16 mouse cellular contexts compared by ENCODE assay signal in the genomic region with DNA sequence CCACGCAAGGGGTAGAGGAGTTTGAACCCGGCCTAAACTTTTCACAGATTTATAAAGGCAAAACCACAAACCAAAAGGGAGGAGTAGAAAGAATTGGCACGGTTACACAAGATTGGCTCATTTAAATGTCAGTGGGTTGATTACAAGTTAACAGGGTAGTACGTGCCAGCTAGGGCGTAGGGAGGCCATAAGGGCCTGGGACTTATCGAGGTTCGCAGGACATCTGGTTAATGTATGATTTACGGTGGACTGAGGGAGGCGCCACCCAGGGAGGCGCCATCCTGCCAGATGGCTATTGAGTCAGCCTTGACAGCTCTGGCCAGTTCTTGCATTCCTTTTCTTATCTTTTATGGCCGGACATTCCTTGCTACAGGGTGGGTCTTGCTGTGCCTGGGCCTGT. TPM values are rescaled to one million over a fixed set of nuclear protein-coding genes. Genes with fewer than 3 reads are reported as not detected.
DNase-seq lines count a peak whose midpoint lies in the region; ATAC-seq lines count a peak whose summit lies in the region.
"Had no signal": no experiment of that assay in that cellular context is flagged by ENCODE, and none has a peak within 500 bp of the region (broad histone marks: within the 10 kb centered on the region; RNA-seq: fewer than 3 reads in every experiment).

No protein-coding gene starts in this region.

- H3K4me3 ChIP-seq in heart, embryonic 10.5 days: no peak overlapping the region
- H3K4me3 ChIP-seq in forebrain, embryonic 14.5 days (ENCODE audit: low read depth, low read length): no peak overlapping the region
- H3K4me3 ChIP-seq: intestine, embryonic 15.5 days; limb, embryonic 10.5 days had no signal

- peak; percentile 96 for DNase-seq in heart, adult 11 months
- DNase-seq in heart, embryonic 10.5 days (ENCODE audit: low spot score): no peak
- peak; percentile 8 for DNase-seq in NIH3T3 (ENCODE audit: low read depth)
- peak; percentile 83 for DNase-seq in cerebellum, adult 9-11 months
- DNase-seq in kidney, postnatal 14 days: peak; percentile 55
- no peak for DNase-seq in left cerebral cortex, adult 11 months (ENCODE audit: low spot score)
- no peak for DNase-seq in forebrain, embryonic 14.5 days (ENCODE audit: low spot score)
- DNase-seq: liver, postnatal 0 days; midbrain, embryonic 14.5 days; thymus, adult 2 months had no signal

- no peak overlapping the region for H3K4me2 ChIP-seq in forebrain, embryonic 14.5 days (ENCODE audit: low read length)
- H3K4me2 ChIP-seq: intestine, embryonic 15.5 days had no signal

- H3K9ac ChIP-seq in forebrain, embryonic 14.5 days (ENCODE audit: low read length): no peak overlapping the region
- H3K9ac ChIP-seq: intestine, embryonic 15.5 days; liver, postnatal 0 days had no signal

- no peaks in the 10 kb centered on the region for H3K36me3 ChIP-seq in heart, embryonic 10.5 days
- H3K36me3 ChIP-seq in forebrain, embryonic 14.5 days (ENCODE audit: control insufficient read depth, insufficient read depth, low read length): no peaks in the 10 kb centered on the region
- H3K36me3 ChIP-seq: intestine, embryonic 15.5 days; limb, embryonic 10.5 days had no signal

- ATAC-seq in erythroblast, adult 5-6 weeks (replicated peaks; ENCODE audit: low FRiP score, poor library complexity, severe bottlenecking): no peak
- no peak for ATAC-seq in forebrain, embryonic 14.5 days
- ATAC-seq: intestine, embryonic 15.5 days; liver, postnatal 0 days; Patski had no signal

- H3K27ac ChIP-seq in heart, embryonic 10.5 days: no peak overlapping the region
- H3K27ac ChIP-seq in forebrain, embryonic 14.5 days (ENCODE audit: low read depth, low read length): no peak overlapping the region
- H3K27ac ChIP-seq: intestine, embryonic 15.5 days; limb, embryonic 10.5 days had no signal

- H3K27me3 ChIP-seq in heart, embryonic 10.5 days (ENCODE audit: insufficient read depth, poor library complexity, severe bottlenecking): no peaks in the 10 kb centered on the region
- no peaks in the 10 kb centered on the region for H3K27me3 ChIP-seq in forebrain, embryonic 14.5 days (replicated peaks; ENCODE audit: control insufficient read depth, insufficient read depth, low read length)
- H3K27me3 ChIP-seq: intestine, embryonic 15.5 days had no signal

- 65% methylated on average over 11 of the region's 11 CpGs for WGBS in heart, embryonic 10.5 days
- 85% methylated on average over 11 of the region's 11 CpGs for WGBS in forebrain, embryonic 14.5 days

- H3K4me1 ChIP-seq in heart, embryonic 10.5 days: no peaks in the 10 kb centered on the region
- H3K4me1 ChIP-seq in forebrain, embryonic 14.5 days (ENCODE audit: control insufficient read depth, insufficient read depth, low read length): no peaks in the 10 kb centered on the region
- H3K4me1 ChIP-seq: intestine, embryonic 15.5 days; limb, embryonic 10.5 days had no signal

- H3K9me3 ChIP-seq in heart, embryonic 10.5 days: no peaks in the 10 kb centered on the region
- no peaks in the 10 kb centered on the region; the same call in 1 of the 2 replicates for H3K9me3 ChIP-seq in forebrain, embryonic 14.5 days (replicated peaks; ENCODE audit: control insufficient read depth, low read length)
- H3K9me3 ChIP-seq: intestine, embryonic 15.5 days; limb, embryonic 10.5 days had no signal

RNA-seq across cellular contexts. Expression of gene Plcxd3, which starts 18.9 kb away (rescaled TPM):
- 1.6 and 2.9 TPM in 2 replicates for polyA plus RNA-seq in heart, embryonic 10.5 days (2016; fragmentation: Nextera tagmentation; extraction: Ambion mirVana)
- not detected in 2 replicates for total RNA-seq in erythroblast, adult 5-6 weeks (2015; ENCODE audit: low replicate concordance)
- total RNA-seq in erythroblast, adult 5-6 weeks (2017; ENCODE audit: low replicate concordance): not detected in 2 replicates
- 26.3 and 33.3 TPM in 2 replicates for polyA plus RNA-seq in forebrain, embryonic 14.5 days (2014; fragmentation: Nextera tagmentation; extraction: Ambion mirVana)
- polyA plus RNA-seq: C2C12; Patski; spleen, adult 2 months; thymus, adult 2 months had no signal

Comparison
In these comparisons a context has a peak if more than half of its experiments do, and no peak if none do; other contexts are left out.
1. DNase-seq: peak in heart, adult 11 months (single experiment), NIH3T3 (single experiment), cerebellum, adult 9-11 months (single experiment) and kidney, postnatal 14 days (single experiment); none in heart, embryonic 10.5 days (single experiment), left cerebral cortex, adult 11 months (single experiment) and forebrain, embryonic 14.5 days (single experiment).